Mouse (Mus musculus): ENCODE measurements around the gene Cd28.

DNA sequence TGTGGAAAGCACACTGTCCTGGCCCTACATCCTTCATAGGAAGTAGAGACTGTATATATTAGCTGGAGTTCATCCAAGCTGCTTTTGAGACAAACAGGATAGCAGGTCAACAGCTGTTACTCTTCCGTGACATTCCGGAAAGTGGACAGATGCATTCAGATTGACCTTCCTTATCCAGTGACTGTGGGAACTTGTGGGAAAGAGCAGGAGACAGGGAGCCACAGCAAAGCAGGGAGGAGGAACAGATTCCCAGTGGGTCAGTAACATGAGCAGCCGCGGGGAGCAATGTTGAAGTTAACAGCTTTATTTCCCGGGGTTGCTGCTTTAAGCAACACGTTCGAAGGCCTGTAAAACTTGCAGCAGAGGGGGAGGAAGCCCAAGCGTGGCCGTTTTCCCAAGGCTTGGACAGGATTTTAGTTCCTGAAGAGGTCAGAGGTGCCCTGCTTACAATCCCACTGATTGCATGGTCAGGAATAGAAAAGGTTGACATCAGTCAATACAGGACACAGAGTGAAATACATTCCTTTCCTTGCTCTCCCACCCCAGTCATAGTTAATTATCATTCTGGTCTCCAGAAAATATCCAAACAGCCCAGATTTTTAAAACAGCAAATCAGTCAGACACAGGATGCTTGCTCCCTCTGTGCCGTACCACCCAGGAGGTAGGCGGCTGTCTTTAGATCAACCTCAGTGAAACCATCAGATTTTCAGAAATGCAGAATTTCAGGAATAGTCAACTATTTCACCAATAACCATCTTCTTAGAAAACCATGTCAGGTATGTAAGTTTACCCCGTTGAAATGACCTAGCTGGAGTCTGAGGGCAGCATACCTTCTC, 18.7 kb downstream of the Cd28 start:
- TF ChIP-seq EP300 (IDR thresholded peaks at IDR 0.05; ENCODE audit: insufficient read depth, low read depth, low read length): peak; percentile 60
- no peak for TF ChIP-seq POLR2A (IDR thresholded peaks at IDR 0.05; ENCODE audit: insufficient read depth, low read depth, low read length)
- peak; percentile 24; the same call in 1 of the 2 replicates for TF ChIP-seq CTCF (IDR thresholded peaks at IDR 0.05)
